Mouse (Mus musculus) ES-E14 (cell line): ENCODE results near the gene Lck.

Experiments used
- HCFC1 ChIP-seq: IDR thresholded peaks from 2 replicates; pipeline ENCODE4 v1.6.1; 2012; ENCODE audit warnings: low read length, inconsistent platforms, borderline replicate concordance; ENCODE audit not compliant: insufficient read depth
- MAFK ChIP-seq: IDR thresholded peaks from 2 replicates; pipeline ENCODE4 v1.6.1; 2014; ENCODE audit warnings: mild to moderate bottlenecking, low read depth, low read length, inconsistent platforms; ENCODE audit not compliant: insufficient read depth
- ZC3H11A ChIP-seq: IDR thresholded peaks from 2 replicates; pipeline ENCODE4 v1.6.1; 2012; ENCODE audit warnings: low read depth, mild to moderate bottlenecking, inconsistent platforms, low read length, borderline replicate concordance
- ZNF384 ChIP-seq: IDR thresholded peaks from 2 replicates; pipeline ENCODE4 v1.6.1; 2012; ENCODE audit warnings: low read depth, low read length, inconsistent platforms

DNA sequence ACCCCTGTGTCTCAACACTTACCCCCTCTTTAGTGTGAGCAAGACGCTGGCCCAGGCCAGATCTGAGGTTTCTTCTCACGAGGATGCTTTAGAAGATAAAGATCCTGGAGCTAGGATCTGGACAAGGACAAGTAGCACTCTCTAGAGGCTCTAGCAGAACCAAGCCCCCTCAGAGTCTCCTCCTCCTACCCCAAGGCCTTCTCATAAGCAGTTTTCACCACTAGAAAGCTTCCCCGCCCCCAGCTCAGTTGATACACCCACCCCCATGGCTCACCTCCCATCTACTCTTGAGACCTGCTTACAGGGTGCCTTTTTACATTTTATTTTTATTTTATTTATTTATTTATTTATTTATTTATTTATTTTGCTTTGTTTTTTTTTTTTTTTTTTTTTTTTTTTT, 63.8 kb downstream of the Lck start:
- TF ChIP-seq ZC3H11A (no peak), HCFC1 (no peak), MAFK (no peak), ZNF384 (no peak)
